Mouse (Mus musculus) spleen, adult 2 months (tissue): ENCODE results near the gene Tmem106b.

Experiments used
- CTCF ChIP-seq: fragments of 200-500 bp; IDR thresholded peaks from 2 replicates; pipeline ENCODE4 v1.5.1; 2011; ENCODE audit warnings: mild to moderate bottlenecking, inconsistent platforms; ENCODE audit not compliant: insufficient read depth, insufficient read length, insufficient replicate concordance; ENCODE audit errors: extremely low read depth
- POLR2A ChIP-seq: fragments of 200-500 bp; IDR thresholded peaks from 2 replicates; pipeline ENCODE4 v1.6.1; 2011; ENCODE audit warnings: low read depth, low read length, inconsistent platforms

GRCm38 (mm10) chr6:13062063-13062462 is 7.5 kb upstream of the Tmem106b start:
- no peak for TF ChIP-seq POLR2A
- no peak for TF ChIP-seq CTCF
